Mouse (Mus musculus) neural tube, embryonic 12.5 days (tissue): ENCODE data around the gene Csde1. TPM values are rescaled to one million over a fixed set of nuclear protein-coding genes. Genes with fewer than 3 reads are reported as not detected.

Experiments used
- ATAC-seq: fragments of 200-750 bp; cut with Nextera tagmentation; 2 replicates; pipeline ENCODE4 v1.8.0; 2017; ENCODE audit warnings: low read depth, mild to moderate bottlenecking, moderate TSS enrichment, moderate library complexity; ENCODE audit not compliant: low FRiP score
- H3K27ac ChIP-seq: fragments of 300-500 bp; sonication (generic); 2 replicates; pipeline ENCODE4 v1.5.1; 2016
- H3K27me3 ChIP-seq: fragments of 300-500 bp; sonication (generic); replicated peaks from 2 replicates; pipeline ENCODE4 v1.6.1; 2016; ENCODE audit warnings: mild to moderate bottlenecking
- H3K36me3 ChIP-seq: fragments of 300-500 bp; sonication (generic); 2 replicates; pipeline ENCODE4 v1.6.1; 2016; ENCODE audit warnings: mild to moderate bottlenecking
- H3K4me1 ChIP-seq: fragments of 300-500 bp; sonication (generic); 2 replicates; pipeline ENCODE4 v1.6.1; 2016
- H3K4me2 ChIP-seq: fragments of 300-500 bp; sonication (generic); replicated peaks from 2 replicates; pipeline ENCODE4 v1.6.1; 2016; ENCODE audit warnings: mild to moderate bottlenecking
- H3K4me3 ChIP-seq: fragments of 300-500 bp; sonication (generic); 2 replicates; pipeline ENCODE4 v1.5.1; 2016
- H3K9ac ChIP-seq: fragments of 300-500 bp; sonication (generic); 2 replicates; pipeline ENCODE4 v1.6.1; 2016; ENCODE audit warnings: mild to moderate bottlenecking
- H3K9me3 ChIP-seq: fragments of 300-500 bp; sonication (generic); 2 replicates; pipeline ENCODE4 v1.6.1; 2016; ENCODE audit warnings: mild to moderate bottlenecking
- WGBS: fragments of 180-500 bp; shearing (Covaris S2); methylation state at CpG from one replicate; pipeline ENCODE4 v1.1.7; 2016; 5-methylcytosine and 5-hydroxymethylcytosine counted together
- polyA plus RNA-seq: library from polyadenylated mRNA; unstranded; fragments of >200 nt; fragmentation: Nextera tagmentation; extraction: Ambion mirVana; gene quantifications from 2 replicates; pipeline ENCODE4 v1.2.1, GENCODE M21; 2016

Gene Csde1
- polyA plus RNA-seq: 480 and 531 TPM in 2 replicates

DNA sequence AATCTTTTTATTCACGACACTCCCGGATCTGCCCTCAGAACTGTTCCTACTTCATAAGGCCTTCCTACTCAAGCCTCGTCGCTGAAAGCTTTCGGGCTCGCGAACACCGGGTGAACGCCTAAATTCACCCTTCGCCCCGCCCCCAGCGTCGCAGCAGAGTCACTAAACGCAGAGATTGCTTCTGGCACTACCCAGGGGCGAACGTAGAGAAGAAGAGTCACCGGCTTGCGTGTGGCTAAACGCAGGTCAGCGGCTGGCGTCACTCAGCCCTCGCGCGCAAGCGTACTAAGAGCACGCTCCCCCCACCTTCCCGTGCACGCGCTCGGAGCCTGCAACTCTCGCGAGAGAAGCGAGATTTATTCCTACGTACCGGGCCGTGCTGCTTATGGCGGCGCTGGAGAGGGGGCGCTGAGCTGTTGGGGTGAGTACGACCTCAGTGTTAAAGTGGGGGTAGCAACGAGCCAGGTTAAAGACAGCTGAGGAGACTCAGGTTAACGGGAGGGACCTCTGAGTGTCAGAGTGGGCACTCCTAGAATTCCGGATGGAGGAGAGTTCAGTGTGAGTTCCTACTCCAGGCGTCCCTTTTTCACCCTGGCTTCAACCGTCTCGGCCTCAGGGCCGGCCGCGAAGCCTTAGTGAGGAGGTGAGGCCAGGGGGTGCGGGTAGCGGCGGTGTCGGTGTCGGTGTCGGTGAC is at the start of gene Csde1:
Csde1 (plus strand) TSS at position 178 of the 694 bp plus-strand sequence.
- peak within 1 kb of the TSS; percentile 70 for H3K4me2 ChIP-seq
- H3K4me3 ChIP-seq: peak within 1 kb of the TSS; percentile 87
- H3K36me3 ChIP-seq: no peaks in the 10 kb centered on the region; the same call in 1 of the 2 replicates
- peaks cover 8% of the 10 kb centered on the region for H3K4me1 ChIP-seq
- peak; percentile 95 for ATAC-seq
- H3K9ac ChIP-seq: peak within 1 kb of the TSS; percentile 96
- no peaks in the 10 kb centered on the region for H3K27me3 ChIP-seq
- H3K27ac ChIP-seq: peak within 1 kb of the TSS; percentile 95
- under 1% methylated on average over 55 of the region's 55 CpGs for WGBS
- no peaks in the 10 kb centered on the region for H3K9me3 ChIP-seq

DNA sequence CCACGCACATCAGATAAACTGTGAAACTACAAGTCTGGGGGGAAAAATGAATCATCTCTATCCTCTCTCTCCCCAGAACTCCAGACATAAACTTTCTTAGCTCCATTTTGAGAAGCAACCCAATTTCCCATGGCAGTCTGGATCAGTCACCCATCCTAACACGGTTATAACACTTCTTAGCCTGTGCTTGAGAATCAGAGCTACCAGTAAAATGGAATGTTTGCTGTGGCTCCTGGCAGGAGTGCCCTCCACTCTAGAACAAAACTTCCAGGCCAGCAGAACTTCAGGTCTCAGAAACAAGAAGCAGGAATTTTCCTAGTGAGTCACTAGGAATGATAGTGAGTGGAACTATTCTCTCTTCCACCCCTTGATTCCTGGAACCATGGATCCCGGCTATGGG is 49.7 kb upstream of the Csde1 start:
- H3K27me3 ChIP-seq: no peaks in the 10 kb centered on the region
- H3K9me3 ChIP-seq: no peaks in the 10 kb centered on the region
- no peak overlapping the region for H3K27ac ChIP-seq
- no peak overlapping the region for H3K9ac ChIP-seq
- H3K4me2 ChIP-seq: no peak overlapping the region
- ATAC-seq: no peak
- H3K36me3 ChIP-seq: no peaks in the 10 kb centered on the region
- WGBS: 90% methylated on average over 3 of the region's 3 CpGs
- H3K4me1 ChIP-seq: 0 out of 2 replicates have a peak, but pooled peaks cover 3% of the 10 kb centered on the region
- no peak overlapping the region for H3K4me3 ChIP-seq

- no peaks in the 10 kb centered on the region for H3K27me3 ChIP-seq
- H3K9ac ChIP-seq: no peak overlapping the region
- 86% methylated on average over 4 of the region's 4 CpGs for WGBS
- no peak overlapping the region for H3K27ac ChIP-seq
- no peak for ATAC-seq
- H3K4me1 ChIP-seq: 0 out of 2 replicates have a peak, but pooled peaks cover 3% of the 10 kb centered on the region
- no peak overlapping the region for H3K4me3 ChIP-seq
- no peak overlapping the region for H3K4me2 ChIP-seq
- no peaks in the 10 kb centered on the region for H3K9me3 ChIP-seq
- H3K36me3 ChIP-seq: no peaks in the 10 kb centered on the region
Observed at GRCm38 (mm10) chr3:102976906-102977305, 43.3 kb upstream of the Csde1 start.

DNA sequence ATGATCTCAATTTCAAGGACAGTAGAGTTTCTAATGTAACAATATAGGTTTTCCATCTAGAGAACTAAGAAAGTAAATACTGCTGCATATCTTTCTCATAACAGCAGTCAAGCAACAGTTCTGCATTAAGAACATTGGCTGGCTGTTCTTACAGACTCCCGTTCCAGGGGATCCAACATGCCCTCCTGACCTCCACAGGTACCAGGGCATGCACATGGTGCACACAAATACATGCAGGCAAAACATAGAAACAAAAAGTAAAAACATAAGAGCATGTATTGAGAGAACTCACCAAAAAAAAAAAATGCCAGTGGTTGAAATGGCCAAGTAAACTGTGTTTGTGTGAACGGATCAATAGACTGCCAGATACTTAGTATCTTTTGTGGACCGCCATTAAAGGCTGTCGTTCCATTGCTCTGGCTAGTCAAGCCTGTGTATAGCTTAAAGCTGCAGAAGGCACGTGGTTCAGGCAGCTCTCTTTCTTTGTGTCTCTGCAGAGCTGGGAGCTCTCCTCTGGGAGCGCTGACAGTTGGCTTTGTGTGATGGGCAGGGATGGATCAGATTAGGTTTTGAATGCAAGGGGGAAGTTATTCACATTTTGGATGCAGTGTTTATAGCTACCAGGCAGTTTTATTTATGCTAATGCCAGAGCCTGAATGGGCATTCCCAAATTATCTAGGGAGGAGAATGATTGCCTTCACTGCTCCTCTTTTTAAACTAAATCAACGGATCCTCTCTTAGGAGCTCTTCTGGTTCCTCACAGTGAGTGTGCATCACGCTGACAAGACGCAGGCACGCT is 40.5 kb upstream of the Csde1 start:
- 0 out of 2 replicates have a peak, but pooled peaks cover 3% of the 10 kb centered on the region for H3K4me1 ChIP-seq
- peak; percentile 96 for ATAC-seq
- no peaks in the 10 kb centered on the region for H3K36me3 ChIP-seq
- peak overlapping the region; percentile 13; the same call in 1 of the 2 replicates for H3K4me3 ChIP-seq
- no peaks in the 10 kb centered on the region for H3K27me3 ChIP-seq
- no peaks in the 10 kb centered on the region for H3K9me3 ChIP-seq
- peak overlapping the region; percentile 23; the same call in 1 of the 2 replicates for H3K27ac ChIP-seq
- H3K9ac ChIP-seq: peak overlapping the region; percentile 36
- WGBS: 16% methylated on average over 10 of the region's 10 CpGs
- H3K4me2 ChIP-seq: peak overlapping the region; percentile 35

- 0 out of 2 replicates have a peak, but pooled peaks cover 3% of the 10 kb centered on the region for H3K4me1 ChIP-seq
- peak overlapping the region; percentile 13; the same call in 1 of the 2 replicates for H3K4me3 ChIP-seq
- 52% methylated on average over 3 of the region's 3 CpGs for WGBS
- peak overlapping the region; percentile 35 for H3K4me2 ChIP-seq
- no peaks in the 10 kb centered on the region for H3K36me3 ChIP-seq
- H3K27me3 ChIP-seq: no peaks in the 10 kb centered on the region
- no peaks in the 10 kb centered on the region for H3K9me3 ChIP-seq
- 0 out of 2 replicates have a peak, but pooled peaks have one; percentile 54 for ATAC-seq
- H3K27ac ChIP-seq: peak overlapping the region; percentile 23; the same call in 1 of the 2 replicates
- H3K9ac ChIP-seq: peak overlapping the region; percentile 36
Observed at GRCm38 (mm10) chr3:102980349-102980736, 39.9 kb upstream of the Csde1 start.

DNA sequence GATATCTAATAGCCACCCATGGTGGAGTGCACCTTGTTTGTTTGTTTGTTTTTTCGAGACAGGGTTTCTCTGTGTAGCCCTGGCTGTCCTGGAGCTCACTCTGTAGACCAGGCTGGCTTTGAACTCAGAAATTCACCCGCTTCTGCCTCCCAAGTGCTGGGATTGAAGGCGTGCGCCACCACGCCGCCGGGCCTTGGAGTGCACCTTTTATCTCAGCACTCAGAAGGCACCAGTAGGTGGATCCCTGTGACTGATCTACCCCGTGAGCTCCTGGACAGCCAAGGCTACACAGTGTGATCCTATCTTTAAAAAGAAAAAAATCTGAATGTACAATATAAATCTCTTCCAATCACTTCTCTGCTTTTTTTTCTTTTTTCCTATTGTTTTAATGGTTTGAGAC is 29.2 kb upstream of the Csde1 start:
- Histone ChIP-seq H3K36me3 (no peaks in the 10 kb centered on the region), H3K4me3 (no peak overlapping the region), H3K4me1 (peaks cover under 1% of the 10 kb centered on the region; the same call in 1 of the 2 replicates), H3K9ac (no peak overlapping the region), H3K27me3 (no peaks in the 10 kb centered on the region), H3K9me3 (no peaks in the 10 kb centered on the region), H3K4me2 (no peak overlapping the region), H3K27ac (no peak overlapping the region)
- no peak for ATAC-seq
- WGBS: 77% methylated on average over 8 of the region's 8 CpGs

GRCm38 (mm10) chr3:102992936-102993335 is 27.3 kb upstream of the Csde1 start:
- Histone ChIP-seq H3K27me3 (no peaks in the 10 kb centered on the region), H3K4me1 (peaks cover 12% of the 10 kb centered on the region)
- WGBS: 51% methylated on average over 3 of the region's 3 CpGs

GRCm38 (mm10) chr3:102995233-102995604 is 25.0 kb upstream of the Csde1 start:
- no peak; the same call in 1 of the 2 replicates for ATAC-seq
- Histone ChIP-seq H3K27ac (no peak overlapping the region), H3K4me3 (peak overlapping the region; percentile 76), H3K9ac (peak overlapping the region; percentile 86), H3K36me3 (peaks cover 21% of the 10 kb centered on the region), H3K27me3 (no peaks in the 10 kb centered on the region), H3K4me1 (peaks cover 12% of the 10 kb centered on the region), H3K9me3 (no peaks in the 10 kb centered on the region), H3K4me2 (peak overlapping the region; percentile 67)
- WGBS: 56% methylated on average over 7 of the region's 7 CpGs

More at GRCm38 (mm10) chr3:102992936-102993335, 27.3 kb upstream of the Csde1 start:
- Histone ChIP-seq H3K4me3 (no peak overlapping the region), H3K9ac (no peak overlapping the region), H3K36me3 (no peaks in the 10 kb centered on the region; the same call in 1 of the 2 replicates), H3K27ac (no peak overlapping the region), H3K4me2 (no peak overlapping the region), H3K9me3 (no peaks in the 10 kb centered on the region)
- ATAC-seq: no peak

- 1% methylated on average over 59 of the region's 60 CpGs for WGBS
- H3K4me1 ChIP-seq: peaks cover 12% of the 10 kb centered on the region
- peak within 1 kb of the TSS; percentile 67 for H3K4me2 ChIP-seq
- peak within 1 kb of the TSS; percentile 86 for H3K9ac ChIP-seq
- H3K4me3 ChIP-seq: peak within 1 kb of the TSS; percentile 76
- no peaks in the 10 kb centered on the region for H3K27me3 ChIP-seq
- ATAC-seq: peak; percentile 98
- H3K9me3 ChIP-seq: no peaks in the 10 kb centered on the region
- H3K36me3 ChIP-seq: peaks cover 26% of the 10 kb centered on the region
- peak within 1 kb of the TSS; percentile 82 for H3K27ac ChIP-seq
Observed at GRCm38 (mm10) chr3:102995605-102996321, 24.5 kb upstream of the Csde1 start, which contains the start of gene Sike1. Sike1 (plus strand) TSS chr3:102995708.

DNA sequence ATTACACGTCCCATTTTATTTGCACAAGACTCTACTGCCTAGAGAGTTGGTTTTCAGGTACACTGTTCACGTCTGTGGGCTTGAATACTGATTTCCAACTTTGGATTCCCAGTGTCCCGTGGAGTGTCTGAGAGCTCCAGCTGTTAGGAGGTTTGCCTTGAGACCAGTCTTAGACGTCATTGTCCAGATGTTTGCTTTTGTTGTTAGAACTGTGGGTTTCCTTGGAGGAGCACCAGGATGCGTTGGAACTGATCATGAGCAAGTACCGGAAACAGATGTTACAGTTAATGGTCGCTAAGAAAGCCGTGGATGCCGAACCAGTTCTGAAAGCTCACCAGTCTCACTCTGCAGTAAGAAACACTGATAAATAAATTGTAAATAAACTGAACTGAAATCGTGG is 23.2 kb upstream of the Csde1 start:
- Histone ChIP-seq H3K27me3 (no peaks in the 10 kb centered on the region), H3K36me3 (peaks cover 35% of the 10 kb centered on the region), H3K27ac (no peak overlapping the region), H3K9ac (no peak overlapping the region), H3K4me1 (peaks cover 12% of the 10 kb centered on the region), H3K4me3 (no peak overlapping the region), H3K9me3 (no peaks in the 10 kb centered on the region), H3K4me2 (no peak overlapping the region; the same call in 1 of the 2 replicates)
- 72% methylated on average over 10 of the region's 10 CpGs for WGBS
- no peak for ATAC-seq

DNA sequence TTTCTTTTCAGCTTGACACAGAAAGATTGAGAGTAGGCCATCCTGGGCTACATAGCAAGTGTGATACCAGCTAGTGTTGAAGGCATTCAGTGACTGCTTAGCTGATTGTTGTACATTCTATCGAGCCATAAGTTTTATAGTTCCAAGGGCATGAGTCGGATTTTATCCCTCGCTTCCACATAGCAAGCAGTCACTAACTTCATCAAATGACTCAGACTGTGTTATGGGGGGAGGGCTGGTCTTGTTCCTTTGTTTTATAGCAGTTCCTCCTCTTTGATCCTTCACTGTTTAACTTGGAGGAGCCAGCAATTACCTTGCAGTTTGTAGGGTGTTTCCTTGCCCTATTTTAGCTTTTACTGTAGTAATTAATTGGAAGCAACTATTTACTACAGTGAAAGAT is 22.6 kb upstream of the Csde1 start:
- 70% methylated on average over 3 of the region's 3 CpGs for WGBS
- no peaks in the 10 kb centered on the region for H3K9me3 ChIP-seq
- peaks cover 40% of the 10 kb centered on the region for H3K36me3 ChIP-seq
- ATAC-seq: no peak
- no peaks in the 10 kb centered on the region for H3K27me3 ChIP-seq
- no peak overlapping the region for H3K27ac ChIP-seq
- no peak overlapping the region for H3K4me3 ChIP-seq
- H3K9ac ChIP-seq: no peak overlapping the region
- H3K4me1 ChIP-seq: peaks cover 12% of the 10 kb centered on the region
- H3K4me2 ChIP-seq: no peak overlapping the region
